8 mouse cellular contexts compared by ENCODE assay signal in the genomic region with DNA sequence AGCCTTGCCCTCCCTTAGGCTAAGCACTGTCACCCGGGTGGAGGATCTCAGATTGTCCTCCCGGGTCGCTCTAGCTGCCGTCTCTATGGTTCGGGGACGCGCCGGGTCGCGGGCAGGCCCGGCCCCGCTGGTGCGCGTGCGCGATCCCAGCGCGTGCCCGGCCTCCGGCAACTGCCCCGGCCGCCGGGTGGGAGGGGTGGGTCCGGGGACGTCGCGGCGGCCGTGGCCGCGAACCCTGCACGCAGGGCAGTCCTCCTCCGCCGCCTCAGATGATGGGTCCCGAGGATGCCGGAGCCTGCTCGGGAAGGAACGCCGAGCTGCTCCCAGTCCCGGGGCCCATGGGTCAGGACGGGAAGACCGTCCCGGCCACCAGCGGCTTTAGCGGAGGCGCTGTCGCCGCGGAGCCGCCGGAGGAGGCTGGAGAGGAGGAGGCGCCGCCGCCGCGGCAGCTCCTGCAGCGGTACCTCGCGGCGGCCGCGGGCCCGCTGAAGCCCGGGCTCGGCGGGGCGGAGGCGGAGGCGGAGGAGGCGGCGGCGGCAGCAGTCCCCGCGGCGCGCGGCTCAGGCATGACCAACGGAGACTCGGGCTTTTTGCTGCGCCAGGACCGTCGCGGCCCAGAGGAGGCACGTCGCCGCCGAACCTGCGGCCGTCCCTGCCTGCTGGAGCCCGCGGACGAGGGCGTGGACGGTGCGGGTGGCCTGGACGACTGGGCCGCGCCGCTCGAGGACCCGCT. TPM values are rescaled to one million over a fixed set of nuclear protein-coding genes. Genes with fewer than 3 reads are reported as not detected.
DNase-seq lines count a peak whose midpoint lies in the region; ATAC-seq lines count a peak whose summit lies in the region.

A gene (plus strand): TSS at position 142 of the 733 bp plus-strand sequence.

- no peaks in the 10 kb centered on the region for H3K36me3 ChIP-seq in hindbrain, embryonic 11.5 days (ENCODE audit: control insufficient read depth, insufficient read depth, low read length)

- peak within 1 kb of the TSS; percentile 80 for H3K27ac ChIP-seq in hindbrain, embryonic 11.5 days (ENCODE audit: low read depth, low read length)

- no peaks in the 10 kb centered on the region for H3K4me1 ChIP-seq in hindbrain, embryonic 11.5 days (replicated peaks; ENCODE audit: control insufficient read depth, insufficient read depth, low read length)

- peak within 1 kb of the TSS; percentile 82 for H3K4me3 ChIP-seq in hindbrain, embryonic 11.5 days (ENCODE audit: low read depth, low read length)

- H3K9me3 ChIP-seq in hindbrain, embryonic 11.5 days (ENCODE audit: control insufficient read depth, low read length), result no peaks in the 10 kb centered on the region

- peak; percentile 83 for DNase-seq in MN1 (ENCODE audit: low spot score)
- DNase-seq in cerebellum, adult 9-10 months, result peak; percentile 92
- peak; percentile 96 for DNase-seq in hindbrain, embryonic 11.5 days (ENCODE audit: low spot score)
- DNase-seq in layer of hippocampus, postnatal 10 days (ENCODE audit: low spot score in 2 of 2), result peak; percentile 89 to 93
- peak; percentile 94 for DNase-seq in lung, postnatal 10 days
- DNase-seq in ovary, postnatal 36 days (ENCODE audit: low spot score), result peak; percentile 93
- peak; percentile 83 for DNase-seq in thymus, postnatal 25 days

- H3K9ac ChIP-seq in hindbrain, embryonic 11.5 days (ENCODE audit: low read depth, low read length), result peak within 1 kb of the TSS; percentile 83

- under 1% methylated on average over 73 of the region's 101 CpGs for WGBS in hindbrain, embryonic 11.5 days

- peak within 1 kb of the TSS; percentile 57 for H3K4me2 ChIP-seq in hindbrain, embryonic 11.5 days (replicated peaks; ENCODE audit: low read depth, low read length)

- peak; percentile 97 for ATAC-seq in frontal cortex, adult (ENCODE audit: low TSS enrichment)
- peak; percentile 95 for ATAC-seq in hindbrain, embryonic 11.5 days (ENCODE audit: low FRiP score)

- no peaks in the 10 kb centered on the region for H3K27me3 ChIP-seq in hindbrain, embryonic 11.5 days (ENCODE audit: control insufficient read depth, insufficient read depth, low read length)

RNA-seq across cellular contexts. Expression of the gene that starts here (rescaled TPM):
- 2.9 and 4.6 TPM in 2 replicates for polyA plus RNA-seq in hindbrain, embryonic 11.5 days (2014; fragmentation: Nextera tagmentation; extraction: Ambion mirVana)
- 10 to 100 TPM; 18.0 to 18.9 TPM for total RNA-seq in layer of hippocampus, postnatal 10 days (2021)

Comparison
In these comparisons a context has a peak if more than half of its experiments do, and no peak if none do; other contexts are left out.
1. Peak in every context shown above with its lines: DNase-seq, ATAC-seq, H3K4me3 ChIP-seq and H3K27ac ChIP-seq.